Comparison of ENCODE assay signal across 17 mouse cellular contexts in the genomic region with DNA sequence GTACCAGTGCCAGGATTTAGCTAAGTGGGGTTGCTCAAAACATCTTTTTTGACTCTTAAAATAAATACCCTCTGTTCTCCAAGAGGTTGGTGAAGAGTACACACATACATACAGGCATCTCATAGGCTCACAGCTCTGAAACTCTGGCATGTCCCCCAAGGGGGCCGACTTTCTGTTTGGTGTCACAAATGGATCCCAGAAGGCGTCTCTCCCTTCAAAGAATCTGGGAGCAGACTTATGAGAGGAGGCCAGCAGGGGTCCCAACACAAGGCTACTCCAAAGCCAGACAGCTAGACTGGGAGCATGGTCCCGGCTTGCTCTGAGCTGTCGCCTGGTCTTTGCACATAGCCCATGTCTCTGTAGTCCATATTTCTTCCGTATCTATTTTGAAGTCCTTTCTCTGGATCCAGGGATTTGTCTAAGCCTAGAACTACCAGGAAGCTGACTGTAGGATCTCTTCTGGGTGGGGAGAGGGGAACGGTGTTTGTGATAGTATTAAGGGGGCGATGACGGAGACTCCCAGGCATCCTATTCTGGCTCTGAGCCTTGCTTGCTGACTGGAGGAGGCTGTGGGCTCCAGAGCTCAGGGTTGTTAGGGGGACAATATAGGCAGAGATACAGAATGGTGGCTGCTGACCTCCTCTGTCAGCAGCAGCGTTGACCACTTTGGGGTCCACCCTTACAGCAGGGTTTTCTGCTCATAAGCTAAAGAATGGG.
DNase-seq lines count a peak whose midpoint lies in the region; ATAC-seq and TF ChIP-seq lines count a peak whose summit lies in the region.
"Had no signal": no experiment of that assay in that cellular context is flagged by ENCODE, and none has a peak within 500 bp of the region (broad histone marks: within the 10 kb centered on the region; RNA-seq: fewer than 3 reads in every experiment).

No protein-coding gene starts in this region.

- peak overlapping the region; percentile 47 for H3K27ac ChIP-seq in heart, embryonic 16.5 days (ENCODE audit: low read length)
- peak overlapping the region; percentile 84; the same call in 1 of the 2 replicates for H3K27ac ChIP-seq in layer of hippocampus, adult 2 months
- peak overlapping the region; percentile 19; the same call in 1 of the 2 replicates for H3K27ac ChIP-seq in limb, embryonic 15.5 days
- peak overlapping the region; percentile 85; the same call in 1 of the 2 replicates for H3K27ac ChIP-seq in stomach, embryonic 15.5 days
- H3K27ac ChIP-seq: neural tube, embryonic 13.5 days had no signal

- H3K9ac ChIP-seq in heart, embryonic 16.5 days (ENCODE audit: low read length) = peak overlapping the region; percentile 24
- no peak overlapping the region for H3K9ac ChIP-seq in limb, embryonic 15.5 days
- H3K9ac ChIP-seq in stomach, embryonic 15.5 days = no peak overlapping the region
- H3K9ac ChIP-seq: neural tube, embryonic 13.5 days had no signal

- H3K9me3 ChIP-seq in heart, embryonic 16.5 days (replicated peaks; ENCODE audit: control insufficient read depth, low read length) = no peaks in the 10 kb centered on the region
- H3K9me3 ChIP-seq in limb, embryonic 15.5 days = no peaks in the 10 kb centered on the region
- H3K9me3 ChIP-seq in stomach, embryonic 15.5 days = no peaks in the 10 kb centered on the region
- H3K9me3 ChIP-seq: neural tube, embryonic 13.5 days had no signal

- ATAC-seq in heart, embryonic 16.5 days (replicated peaks; ENCODE audit: extremely low read depth, insufficient read depth, low FRiP score) = peak; percentile 68
- peak; percentile 45; the same call in 1 of the 2 replicates for ATAC-seq in limb, embryonic 15.5 days (ENCODE audit: insufficient number of reproducible peaks, low FRiP score, low TSS enrichment, low read depth)
- ATAC-seq in stomach, embryonic 15.5 days (ENCODE audit: insufficient read depth, low FRiP score, low read depth) = no peak
- ATAC-seq in monocyte, adult 5-6 weeks (replicated peaks; ENCODE audit: insufficient number of reproducible peaks, low FRiP score, low TSS enrichment, poor library complexity, severe bottlenecking) = no peak
- ATAC-seq: CD4-positive, CD25-positive, alpha-beta regulatory T cell, adult 4 months; forebrain, embryonic 14.5 days; hindbrain, embryonic 16.5 days had no signal

- no peak for TF ChIP-seq CTCF in layer of hippocampus, adult 2 months (conservative IDR thresholded peaks at IDR 0.05)

- peaks cover 3% of the 10 kb centered on the region for H3K36me3 ChIP-seq in heart, embryonic 16.5 days (ENCODE audit: control insufficient read depth, insufficient read depth)
- H3K36me3 ChIP-seq in limb, embryonic 15.5 days = no peaks in the 10 kb centered on the region
- no peaks in the 10 kb centered on the region for H3K36me3 ChIP-seq in stomach, embryonic 15.5 days
- H3K36me3 ChIP-seq: neural tube, embryonic 13.5 days had no signal

- peak overlapping the region; percentile 17; the same call in 1 of the 2 replicates for H3K4me2 ChIP-seq in heart, embryonic 16.5 days (ENCODE audit: low read depth, low read length)
- H3K4me2 ChIP-seq in limb, embryonic 15.5 days = no peak overlapping the region
- H3K4me2 ChIP-seq in stomach, embryonic 15.5 days = no peak overlapping the region
- H3K4me2 ChIP-seq: neural tube, embryonic 13.5 days had no signal

- H3K4me1 ChIP-seq in heart, embryonic 16.5 days (ENCODE audit: control insufficient read depth, insufficient read depth, low read length) = peaks cover 45% of the 10 kb centered on the region
- peaks cover 40% of the 10 kb centered on the region for H3K4me1 ChIP-seq in limb, embryonic 15.5 days
- H3K4me1 ChIP-seq in stomach, embryonic 15.5 days = peaks cover 43% of the 10 kb centered on the region

- no peak overlapping the region for H3K4me3 ChIP-seq in heart, embryonic 16.5 days (ENCODE audit: low read length)
- H3K4me3 ChIP-seq in layer of hippocampus, adult 2 months = no peak overlapping the region
- H3K4me3 ChIP-seq in limb, embryonic 15.5 days = no peak overlapping the region
- no peak overlapping the region for H3K4me3 ChIP-seq in stomach, embryonic 15.5 days (replicated peaks)
- H3K4me3 ChIP-seq: neural tube, embryonic 13.5 days had no signal

- WGBS in heart, embryonic 16.5 days = 35% methylated on average over 9 of the region's 9 CpGs
- WGBS in limb, embryonic 15.5 days = 51% methylated on average over 9 of the region's 9 CpGs
- 51% methylated on average over 9 of the region's 9 CpGs for WGBS in stomach, embryonic 15.5 days

- intact Hi-C loops in heart, postnatal 36 days (cut with DNase I) = no loop called here

- no peak for DNase-seq in heart, postnatal 36 days
- no peak for DNase-seq in layer of hippocampus, adult 2 months (ENCODE audit: low spot score in 2 of 2)
- no peak for DNase-seq in layer of hippocampus, adult 9-10 months (ENCODE audit: low spot score)
- DNase-seq: adrenal gland, adult 2 months; cerebellum, adult 11-12 months; cerebellum, postnatal 36 days; kidney, adult 9 months; layer of hippocampus, postnatal 36 days; left cerebral cortex, postnatal 4 days had no signal

- 0 out of 2 replicates have a peak, but pooled peaks cover 2% of the 10 kb centered on the region for H3K27me3 ChIP-seq in heart, embryonic 16.5 days (ENCODE audit: control insufficient read depth, insufficient read depth, low read length)
- 0 out of 2 replicates have a peak, but pooled peaks cover 2% of the 10 kb centered on the region for H3K27me3 ChIP-seq in limb, embryonic 15.5 days
- no peaks in the 10 kb centered on the region for H3K27me3 ChIP-seq in stomach, embryonic 15.5 days (replicated peaks)

Comparison
In these comparisons a context has a peak if more than half of its experiments do, and no peak if none do; other contexts are left out.
1. ATAC-seq: peak in heart, embryonic 16.5 days (single experiment) and limb, embryonic 15.5 days (single experiment); none in stomach, embryonic 15.5 days (single experiment) and monocyte, adult 5-6 weeks (single experiment).
2. H3K27ac ChIP-seq: peak in every context shown above with its lines; median percentile 85 in stomach, embryonic 15.5 days; 84 in layer of hippocampus, adult 2 months; 47 in heart, embryonic 16.5 days; 19 in limb, embryonic 15.5 days.